Mouse (Mus musculus): ENCODE data around the gene Mak.

Mak gene

DNA sequence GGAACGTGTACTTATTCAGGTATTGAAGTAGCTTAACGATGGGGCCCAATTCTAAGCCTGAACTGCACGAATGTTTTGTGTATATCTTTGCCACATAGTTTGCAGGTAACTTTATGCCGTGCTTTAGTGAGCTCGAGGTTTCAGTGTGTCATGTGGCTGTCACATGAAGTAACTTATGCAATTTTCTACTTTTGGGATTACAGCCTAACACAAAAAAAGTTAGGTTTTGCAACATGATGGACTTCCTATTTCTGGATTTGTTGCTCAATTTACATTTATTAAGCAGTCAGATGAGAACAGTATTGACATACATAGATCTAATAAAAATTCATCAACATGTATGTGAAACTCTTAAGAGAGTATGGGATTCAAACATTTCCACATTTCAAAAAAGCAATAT is 5.7 kb downstream of the Mak start:
- DNase-seq (ENCODE audit: inconsistent age in 2 of 2, low spot score in 1 of 2) = no peak

DNA sequence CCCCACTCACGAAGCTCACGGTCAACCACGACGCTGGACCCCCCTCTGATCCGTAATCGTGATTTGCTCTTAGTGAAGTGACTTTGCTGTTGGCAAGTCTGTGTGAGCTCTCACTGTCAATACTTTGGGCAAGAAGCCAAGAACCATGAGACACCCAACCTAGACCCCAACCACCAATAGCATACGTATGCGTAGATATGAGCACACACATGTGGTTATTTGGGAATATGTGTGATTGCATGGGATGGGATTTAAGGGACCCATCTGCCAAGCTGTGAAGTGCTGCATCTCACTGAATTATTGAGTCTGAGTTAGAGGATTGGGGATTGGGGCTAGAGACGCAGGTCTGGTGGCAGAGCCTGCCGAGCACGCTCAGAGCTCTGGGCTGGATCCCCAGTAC is 7.9 kb downstream of the Mak start:
- no peak for DNase-seq (ENCODE audit: inconsistent age in 2 of 2, low spot score in 1 of 2)

DNA sequence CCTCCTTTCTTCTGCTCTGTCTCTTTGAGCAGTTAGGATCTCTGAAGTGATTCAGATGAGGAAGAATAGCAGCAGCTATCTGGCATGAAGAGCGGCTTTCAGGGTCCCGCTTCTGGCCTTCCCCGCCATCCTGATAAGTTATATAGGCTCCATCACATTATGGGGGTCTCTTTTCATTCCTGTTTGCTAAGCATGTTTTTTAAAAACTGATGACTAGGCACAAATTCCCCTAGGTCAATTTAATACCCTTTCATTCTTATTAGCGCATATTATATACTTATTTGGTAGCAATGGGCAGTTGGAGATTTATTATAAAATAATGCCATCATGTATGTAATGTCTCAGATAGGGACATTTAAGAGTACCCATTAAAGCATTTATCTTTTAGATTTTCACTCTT is 11.9 kb downstream of the Mak start:
- DNase-seq (ENCODE audit: inconsistent age in 2 of 2, low spot score in 1 of 2) = no peak

DNA sequence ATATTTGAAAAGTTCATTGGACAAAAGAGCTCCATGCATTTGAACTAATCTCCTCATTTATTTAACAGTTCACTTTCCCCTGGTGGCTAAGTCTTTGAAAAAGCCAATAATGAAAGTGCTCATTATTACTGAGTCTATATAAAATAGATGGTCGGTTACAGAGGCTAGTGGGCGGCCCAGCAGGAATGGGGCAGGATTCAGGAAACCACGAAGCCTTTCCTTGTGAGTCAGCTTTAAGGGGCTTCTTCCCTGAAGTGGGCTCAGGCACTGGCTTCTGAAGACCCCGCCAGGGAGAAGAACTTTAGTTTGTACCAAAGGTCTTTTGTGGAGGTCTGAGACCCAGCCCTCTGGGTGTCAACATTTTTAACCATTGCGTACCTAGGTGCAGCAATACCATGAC is 27.5 kb downstream of the Mak start:
- no peak for DNase-seq (ENCODE audit: inconsistent age in 2 of 2, low spot score in 1 of 2)

DNA sequence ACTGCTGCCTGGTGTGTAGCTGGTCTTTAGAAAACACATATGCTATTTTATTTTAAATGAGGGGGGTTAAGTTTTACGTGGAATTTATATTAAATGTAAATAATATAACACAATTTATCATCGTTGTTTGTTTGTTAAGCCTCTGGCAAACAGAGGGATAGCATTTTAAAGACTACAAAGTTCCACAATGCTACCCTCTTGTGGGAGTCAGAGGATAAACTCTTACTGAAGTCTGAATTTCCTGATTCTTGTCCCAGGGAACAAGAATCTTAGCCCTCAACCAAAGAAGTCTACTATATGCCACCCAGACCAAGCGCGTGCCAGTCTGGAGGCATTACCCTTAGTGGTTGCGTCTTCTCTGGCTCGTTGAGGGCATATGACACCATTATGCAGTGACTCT is 32.2 kb downstream of the Mak start:
- DNase-seq (ENCODE audit: inconsistent age in 2 of 2, low spot score in 1 of 2) = no peak

DNA sequence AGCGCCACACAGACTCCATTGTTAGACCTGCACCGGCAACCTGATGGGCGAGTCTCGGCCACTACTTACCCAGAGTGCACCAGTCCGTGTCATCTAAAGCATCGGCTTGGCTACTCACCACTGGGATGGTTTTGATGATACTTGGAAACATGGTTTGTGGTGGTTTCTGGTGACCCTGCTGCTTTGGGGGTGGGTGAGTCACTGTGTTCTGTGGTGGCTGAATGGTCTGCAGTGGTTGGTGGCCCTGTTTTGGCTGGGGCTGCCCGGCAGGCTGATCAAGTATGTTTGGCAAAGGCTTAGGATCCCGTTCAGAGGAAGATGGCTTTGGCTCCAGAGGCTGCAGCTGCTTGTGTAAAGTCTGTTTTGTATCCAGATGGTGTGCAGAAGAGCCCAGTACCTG is 33.6 kb downstream of the Mak start:
- DNase-seq (ENCODE audit: inconsistent age in 2 of 2, low spot score in 1 of 2) = no peak

DNA sequence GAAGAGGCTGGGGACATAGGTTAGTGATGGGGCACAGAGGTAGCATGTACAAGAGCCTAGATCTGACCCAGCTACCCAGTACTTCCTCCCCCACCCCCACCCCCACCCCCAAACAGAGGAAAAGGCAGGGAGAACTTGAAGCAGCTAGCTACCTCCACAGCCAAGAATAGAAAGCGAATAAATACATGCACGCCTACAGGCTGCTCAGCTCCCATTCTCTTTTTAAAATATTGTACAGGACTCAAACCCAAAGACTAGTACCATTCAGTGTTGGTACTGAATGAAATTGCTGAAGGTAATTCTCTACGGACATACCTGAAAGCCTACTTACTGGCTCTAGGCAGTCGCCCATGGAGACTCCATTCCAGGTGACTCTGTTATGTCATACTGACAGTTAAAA is 37.0 kb downstream of the Mak start:
- no peak for DNase-seq (ENCODE audit: inconsistent age in 2 of 2, low spot score in 1 of 2)

DNA sequence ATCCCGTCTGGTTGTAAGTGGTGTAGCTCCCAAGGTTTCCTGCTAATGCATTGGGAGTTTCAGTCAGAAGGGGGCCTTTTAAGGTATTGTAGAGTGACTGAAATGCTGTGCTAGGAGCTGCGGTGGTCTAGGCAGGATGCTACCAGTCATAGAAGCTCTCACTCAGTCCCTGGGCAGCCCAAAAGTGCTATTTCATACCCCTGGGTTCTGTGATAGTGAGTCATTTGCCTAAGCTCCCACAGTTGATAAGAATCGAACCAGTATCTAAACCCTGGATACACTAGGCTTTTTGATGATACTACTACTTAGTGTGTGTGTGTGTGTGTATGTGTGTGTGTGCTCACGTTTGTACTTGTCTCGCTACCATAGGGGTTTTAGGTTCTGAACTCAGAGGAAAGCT is 49.4 kb downstream of the Mak start:
- no peak for DNase-seq (ENCODE audit: inconsistent age in 2 of 2, low spot score in 1 of 2)

DNA sequence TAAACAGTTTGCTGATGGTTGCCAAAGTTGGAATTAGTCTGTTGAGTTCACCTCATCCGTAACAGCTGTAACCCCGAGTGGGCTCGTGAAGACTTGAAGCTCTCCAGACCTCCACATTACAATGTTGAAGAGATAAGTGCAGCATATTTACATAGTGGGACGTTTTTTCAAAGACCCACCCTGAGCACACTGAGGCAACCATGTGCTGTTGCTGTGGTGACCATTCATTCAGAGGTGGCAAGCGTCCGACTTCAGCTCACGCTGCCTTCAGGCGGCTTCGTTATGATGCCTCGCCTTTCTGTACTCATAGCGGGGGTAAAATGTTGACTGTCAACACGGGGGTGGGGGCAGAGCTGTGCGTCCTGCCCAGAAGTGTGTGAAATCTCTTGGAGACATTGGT is 57.4 kb downstream of the Mak start:
- no peak for DNase-seq (ENCODE audit: inconsistent age in 2 of 2, low spot score in 1 of 2)

DNA sequence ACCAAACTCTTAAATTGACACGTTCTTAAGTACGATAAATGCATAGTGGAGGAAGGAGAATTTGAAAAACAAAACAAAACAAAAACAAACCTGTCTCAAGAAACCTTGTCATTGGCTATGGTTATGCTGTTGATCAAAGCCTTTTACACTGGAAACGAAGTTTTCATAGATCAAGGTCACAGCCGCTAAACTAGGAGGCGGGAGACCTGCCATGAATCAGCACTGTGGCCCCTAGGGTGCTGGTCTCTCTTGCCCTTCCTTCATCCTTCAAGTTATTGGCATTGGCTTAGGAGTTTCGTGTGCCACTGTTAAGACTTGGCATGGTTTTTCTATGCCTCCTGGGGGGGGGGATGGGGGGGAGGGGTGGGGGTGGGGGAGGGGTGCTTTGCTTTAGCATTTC is 57.9 kb downstream of the Mak start:
- peak; percentile 24 to 64 for DNase-seq (ENCODE audit: inconsistent age in 2 of 2, low spot score in 1 of 2)

DNA sequence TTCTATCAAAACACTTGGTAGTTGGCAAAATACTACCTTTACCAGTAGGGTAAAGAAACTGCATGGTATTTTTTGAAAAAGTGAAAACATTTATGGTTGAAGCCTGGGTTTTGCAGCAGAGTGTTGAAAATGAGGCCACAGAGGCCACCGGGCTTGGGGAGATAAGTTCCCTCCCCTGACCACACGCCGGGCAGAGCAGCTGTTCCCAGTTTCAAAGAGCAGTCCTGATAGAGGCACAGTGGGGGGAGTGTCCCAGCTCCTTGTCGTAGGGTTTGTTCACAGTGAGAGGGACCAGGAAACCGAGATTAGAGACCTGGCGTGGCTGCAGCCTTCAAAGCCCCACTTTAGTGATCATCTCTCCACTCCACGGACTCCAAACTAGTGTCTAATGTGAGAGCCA is 59.0 kb downstream of the Mak start:
- no peak for DNase-seq (ENCODE audit: inconsistent age in 2 of 2, low spot score in 1 of 2)

DNA sequence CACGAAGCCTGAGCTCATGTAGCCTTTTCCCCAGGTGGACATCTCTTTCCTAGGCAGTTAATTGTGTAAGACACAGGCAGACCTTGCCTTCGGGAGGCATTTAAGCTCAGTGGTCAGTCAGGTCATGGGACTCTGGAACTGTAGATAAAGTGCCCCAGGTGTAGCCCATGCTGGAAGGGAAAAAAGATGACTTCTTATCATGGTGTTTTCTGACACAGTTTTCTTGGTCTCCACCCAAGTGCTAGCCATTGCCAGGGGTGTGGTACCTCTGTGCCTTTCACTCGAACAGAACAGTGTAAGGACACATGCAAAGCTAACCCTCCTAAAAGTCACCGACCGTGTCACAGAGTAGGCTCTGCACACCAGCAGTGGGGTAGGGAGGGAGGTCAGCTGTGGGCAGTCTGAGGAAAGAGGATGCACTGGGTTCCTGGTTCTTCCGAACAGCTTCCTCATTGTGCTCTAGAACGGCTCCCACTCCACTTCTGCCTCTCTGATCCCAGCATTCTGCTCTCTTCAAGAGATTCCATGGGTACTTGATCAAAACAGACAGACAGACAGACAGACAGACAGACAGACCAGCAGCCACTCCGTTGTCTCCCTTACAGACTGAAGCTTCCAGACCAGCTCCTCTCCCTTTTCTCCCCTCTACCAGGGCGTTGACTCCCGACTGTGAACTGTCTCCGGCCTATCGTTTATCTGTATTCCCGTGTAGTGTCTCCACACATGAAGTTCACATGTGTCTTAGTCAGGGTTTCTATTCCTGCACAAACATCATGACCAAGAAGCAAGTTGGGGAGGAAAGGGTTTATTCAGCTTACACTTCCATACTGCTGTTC is 60.5 kb downstream of the Mak start:
- no peak for DNase-seq (ENCODE audit: inconsistent age in 2 of 2, low spot score in 1 of 2)

DNA sequence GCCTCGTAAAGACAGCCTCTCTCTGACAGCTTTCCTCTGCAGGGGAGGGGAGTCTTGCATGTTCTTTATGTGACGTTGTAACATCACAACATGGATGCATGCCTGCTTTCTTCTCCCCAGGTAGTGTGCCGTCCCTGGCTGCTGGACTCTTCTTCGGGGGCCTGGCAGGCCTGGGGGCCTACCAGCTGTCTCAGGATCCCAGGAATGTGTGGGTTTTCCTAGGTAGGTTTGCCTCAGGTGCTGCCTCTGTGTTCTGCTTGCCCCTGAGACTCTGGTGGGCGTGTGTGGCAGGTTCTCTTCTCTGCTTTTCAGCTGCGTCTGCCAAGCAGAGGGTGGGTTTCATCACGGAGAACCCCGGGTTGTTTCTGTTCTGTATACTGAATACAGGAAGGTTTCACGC is 61.3 kb downstream of the Mak start:
- no peak for DNase-seq (ENCODE audit: inconsistent age in 2 of 2, low spot score in 1 of 2)

DNA sequence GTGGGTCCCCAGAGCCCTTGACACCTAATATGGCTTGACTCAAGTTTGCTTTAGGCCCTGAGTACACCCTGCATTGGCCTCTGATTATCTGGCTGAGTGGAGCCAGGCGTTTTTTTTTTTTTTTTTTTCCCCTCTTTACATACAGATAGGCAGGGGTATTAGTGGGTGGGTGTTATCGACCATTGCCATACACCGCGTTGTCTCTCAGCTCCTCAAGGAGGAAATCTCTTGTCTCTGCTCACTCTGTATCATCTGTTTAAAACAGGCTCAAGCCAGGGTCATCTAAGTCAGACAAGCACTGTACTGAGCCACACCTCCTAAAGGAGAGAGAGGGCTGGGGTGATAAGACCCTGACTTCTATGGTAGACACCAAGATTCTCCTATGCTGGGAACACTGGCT is 61.7 kb downstream of the Mak start:
- no peak for DNase-seq (ENCODE audit: inconsistent age in 2 of 2, low spot score in 1 of 2)

DNA sequence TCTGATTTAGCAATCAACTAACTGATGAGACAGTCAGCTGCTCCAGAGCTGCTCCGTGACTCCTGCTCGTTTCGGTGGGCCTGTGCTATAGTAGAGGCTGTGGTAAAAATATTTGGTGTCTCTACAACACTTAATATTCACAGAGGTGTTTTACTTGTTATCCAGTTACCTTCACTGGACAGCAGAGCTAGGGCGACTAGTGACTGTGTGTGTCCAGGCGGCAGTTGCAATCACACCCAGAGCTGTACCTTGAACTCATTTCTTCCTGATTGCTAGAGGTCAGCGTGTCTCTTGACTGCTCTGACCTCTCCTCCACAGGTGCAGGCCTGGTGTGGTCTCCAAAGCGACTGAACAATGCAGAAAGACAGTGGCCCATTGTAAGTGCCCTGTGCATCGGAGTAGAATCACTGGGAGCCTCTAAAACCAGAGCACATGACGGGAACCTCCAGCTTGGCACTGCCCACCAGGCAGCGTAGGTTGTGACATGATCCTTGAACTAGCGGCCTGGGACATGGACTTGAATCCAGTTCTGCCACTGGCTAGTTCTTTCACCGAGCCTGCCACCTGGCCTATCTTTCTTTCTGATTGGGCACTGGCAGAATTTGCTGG is 62.6 kb downstream of the Mak start:
- DNase-seq (ENCODE audit: inconsistent age in 2 of 2, low spot score in 1 of 2) = peak in 1 of 2 experiments; percentile 21

DNA sequence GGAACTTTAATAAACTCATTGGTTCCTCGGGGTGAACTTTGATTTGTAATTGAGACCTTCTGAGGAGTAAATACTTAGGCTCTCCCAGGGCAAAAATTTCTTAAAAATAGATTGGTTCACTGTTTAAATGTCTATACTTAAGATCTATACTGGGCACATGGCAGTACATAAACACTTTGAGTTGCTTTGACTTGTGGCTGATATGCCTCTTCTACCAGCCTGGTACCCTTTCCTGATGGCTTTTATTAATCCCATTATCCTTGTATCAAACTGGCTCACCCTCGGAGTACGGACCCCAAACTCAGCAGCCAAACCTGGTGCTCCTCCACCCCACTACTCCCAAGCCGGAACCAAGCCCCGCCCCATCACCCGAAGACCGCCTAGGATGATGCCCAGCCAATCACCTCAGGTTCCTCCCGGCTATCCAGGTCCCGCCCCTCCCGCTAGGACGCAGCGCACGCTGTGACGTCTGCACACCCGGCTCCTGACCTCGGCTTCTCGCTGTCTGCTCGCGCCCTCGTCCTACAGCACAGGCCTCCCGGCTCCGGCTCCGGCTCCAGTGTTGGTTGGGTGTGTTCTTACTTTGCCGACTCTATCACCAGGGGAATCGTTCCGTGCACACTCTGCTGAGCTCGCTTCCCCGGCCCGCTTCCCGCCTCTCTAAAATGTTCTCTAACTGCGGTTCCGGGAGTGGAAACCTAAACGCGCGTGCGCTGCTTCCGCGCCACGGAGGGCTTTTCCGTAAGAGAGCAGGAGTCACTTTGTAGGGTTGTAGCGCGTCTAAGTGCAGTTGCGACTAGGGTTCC is 63.5 kb downstream of the Mak start, which contains the start of gene Tmem14c:
Gene Tmem14c, plus strand, starts transcription at position 464 of the 806 bp plus-strand sequence.
- peak; percentile 96 to 98 for DNase-seq (ENCODE audit: inconsistent age in 2 of 2, low spot score in 1 of 2)

DNA sequence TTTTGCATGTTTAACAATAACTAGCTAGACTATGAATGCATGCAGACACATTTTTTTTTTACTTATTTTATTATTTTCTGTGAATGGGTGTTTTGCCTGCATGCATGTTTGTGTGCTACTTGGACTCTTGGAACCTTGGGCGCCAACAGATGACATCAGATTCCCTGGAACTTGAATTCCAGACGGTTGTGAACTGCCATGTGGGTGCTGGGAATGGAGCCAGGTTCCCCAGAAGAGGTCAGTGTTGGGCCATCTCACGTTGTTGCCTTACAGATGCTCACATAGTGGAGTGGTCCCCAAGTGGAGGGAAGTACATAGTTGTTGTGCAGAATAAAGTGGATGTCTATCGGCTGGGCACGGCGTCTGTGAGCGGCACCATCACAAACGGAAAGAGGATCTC is 70.6 kb downstream of the Mak start:
- DNase-seq (ENCODE audit: inconsistent age in 2 of 2, low spot score in 1 of 2) = no peak

DNA sequence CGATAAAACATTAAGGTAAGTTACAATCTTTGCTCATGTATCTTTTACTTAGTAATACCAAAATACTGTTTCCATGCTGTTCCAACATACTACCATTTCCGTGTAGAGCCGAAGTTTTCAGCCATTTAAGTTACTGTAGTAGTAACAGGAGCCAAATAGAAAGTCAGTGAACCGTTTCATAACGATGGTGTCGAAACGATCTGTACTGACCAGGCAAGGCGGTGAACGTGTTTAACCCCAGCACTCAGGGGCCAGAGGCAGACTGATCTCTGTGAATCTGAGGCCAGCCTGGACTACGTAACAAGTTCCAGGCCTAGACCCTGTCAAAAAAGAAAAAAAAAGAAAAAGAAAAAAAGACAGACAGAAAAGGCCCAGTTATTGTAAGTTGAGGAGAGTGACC is 71.2 kb downstream of the Mak start:
- DNase-seq (ENCODE audit: inconsistent age in 2 of 2, low spot score in 1 of 2) = no peak

DNA sequence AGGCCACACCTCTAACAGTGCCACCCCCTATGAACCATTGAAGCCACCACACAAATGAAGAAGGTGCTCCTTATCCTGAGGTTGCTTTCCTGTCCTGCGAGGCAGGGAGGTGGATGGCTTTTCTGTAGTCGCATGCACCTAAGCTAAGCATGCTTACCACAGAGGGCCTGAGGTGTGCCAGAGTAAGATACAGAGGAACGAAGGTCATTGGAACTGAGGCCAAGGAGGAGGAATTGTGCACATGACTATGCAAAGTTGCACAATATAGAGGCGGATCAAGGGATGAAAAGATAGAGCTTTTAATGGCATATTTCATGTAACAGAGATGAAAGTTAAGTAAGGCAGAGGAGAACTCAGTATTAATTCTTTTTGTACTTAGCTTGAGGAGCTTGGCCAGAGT is 73.3 kb downstream of the Mak start:
- DNase-seq (ENCODE audit: inconsistent age in 2 of 2, low spot score in 1 of 2) = no peak

DNA sequence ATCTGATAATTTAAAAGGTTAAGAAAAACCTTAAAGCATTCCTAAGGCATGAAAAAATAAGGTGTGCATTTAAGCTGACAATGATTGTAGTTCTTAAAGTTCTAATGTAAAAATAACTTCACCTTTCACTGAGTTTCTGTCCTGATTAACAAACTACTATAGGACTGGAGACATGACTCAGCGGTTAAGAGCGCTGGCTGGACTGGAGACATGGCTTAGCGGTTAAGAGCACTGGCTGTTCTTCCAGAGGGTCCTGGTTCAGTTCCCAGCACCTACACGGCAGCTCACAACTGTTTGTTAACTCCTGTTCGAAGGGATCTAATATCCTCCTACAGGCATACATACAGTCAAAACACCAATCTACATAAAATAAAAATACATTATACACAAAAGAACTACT is 77.5 kb downstream of the Mak start:
- no peak for DNase-seq (ENCODE audit: inconsistent age in 2 of 2, low spot score in 1 of 2)

DNA sequence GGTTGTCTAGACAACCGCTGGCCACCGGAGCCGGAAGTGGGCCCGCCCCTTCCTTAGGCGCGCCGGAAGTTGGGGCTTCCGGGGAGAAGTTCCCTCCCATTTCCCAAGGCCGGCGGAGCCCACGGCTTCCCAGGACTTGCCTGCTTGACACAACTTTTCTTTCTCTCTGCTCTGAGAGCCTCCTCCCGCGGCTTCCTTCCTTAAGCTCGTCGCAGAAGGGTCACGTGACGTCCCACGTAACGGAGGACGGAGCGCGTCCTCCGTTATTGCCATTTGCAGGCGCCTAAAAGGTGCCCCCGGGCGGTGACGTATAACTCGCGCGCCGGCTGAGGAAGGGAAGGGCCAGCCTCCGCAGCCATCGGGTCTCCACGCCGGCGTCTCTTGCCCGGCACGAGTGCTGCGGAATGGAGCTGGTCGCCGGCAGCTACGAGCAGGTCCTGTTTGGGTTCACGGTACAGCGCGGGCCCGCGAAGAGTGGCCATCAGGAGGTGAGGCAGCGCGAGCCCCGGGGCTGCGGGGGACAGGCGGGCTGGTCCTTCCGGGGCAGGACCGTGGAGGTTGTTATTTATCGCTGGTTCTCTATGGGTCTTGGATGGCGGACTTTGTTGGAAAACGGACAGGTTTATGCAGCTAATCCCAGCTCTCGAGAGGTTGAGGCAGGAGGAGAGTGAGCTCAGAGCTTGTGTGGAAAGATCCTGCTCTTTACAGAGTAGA is 78.4 kb downstream of the Mak start, which contains the start of gene Pak1ip1:
Gene Pak1ip1, plus strand, starts transcription at position 98 of the 714 bp plus-strand sequence.
- DNase-seq (ENCODE audit: inconsistent age in 2 of 2, low spot score in 1 of 2) = peak; percentile 94 to 99

All from adrenal gland, adult (tissue).